Mouse (Mus musculus) embryonic stem cell, embryonic (primary cell): ENCODE results near the gene Dnajb1.

Experiments used
- CTCF ChIA-PET, 4 experiments: fragments of 300-600 bp in 2 of 4; fragments of 350-600 bp in 2 of 4; sonication (Branson Sonifier 250); formaldehyde crosslinking; loops; one replicate each; lab custom pipeline; 2022; ENCODE audit warnings: inconsistent platforms in 2 of 4; lab: Charles Lee
- POLR2A ChIA-PET, 4 experiments: fragments of 300-600 bp in 2 of 4; fragments of 350-600 bp in 2 of 4; sonication (Branson Sonifier 250); formaldehyde crosslinking; loops; one replicate each; lab custom pipeline; 2022; ENCODE audit warnings: antibody characterized with exemption in 4 of 4, inconsistent platforms in 1 of 4; lab: Charles Lee

The Dnajb1 gene

DNA sequence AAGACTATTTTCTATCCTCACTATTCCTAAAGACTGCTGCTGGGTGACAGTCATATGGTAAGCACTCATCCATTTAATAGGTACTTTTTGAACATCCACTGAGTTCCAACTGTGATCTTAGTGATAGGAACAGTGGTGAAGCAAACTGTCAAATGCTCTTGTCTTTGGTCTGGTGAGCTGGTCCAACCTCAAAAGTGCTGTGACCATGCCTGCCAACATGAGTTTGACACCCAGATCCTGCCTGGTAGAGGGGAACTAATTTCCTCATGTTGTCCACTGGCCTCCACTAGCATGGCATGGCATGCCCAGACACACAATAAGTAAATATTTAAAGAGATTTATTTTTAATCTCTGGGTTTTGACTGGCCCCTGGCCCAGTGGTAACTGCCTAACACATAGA lies 8.6 kb downstream of the Dnajb1 start:
- POLR2A ChIA-PET: interaction anchor here in 2 of 4 experiments (2.1 to 4.6 kb wide), 4 partner anchors 8 to 14 kb away, joined by 5 to 32 read pairs (median 12); partner anchors contain the start of genes Dnajb1 (in 2 of the 2) and Tecr (in 2 of the 2)
- CTCF ChIA-PET: interaction anchor here in 2 of 4 experiments (0.6 to 1.0 kb wide), 2 partner anchors 8 to 192 kb away, joined by 3 to 6 read pairs; no protein-coding TSS in a partner anchor

DNA sequence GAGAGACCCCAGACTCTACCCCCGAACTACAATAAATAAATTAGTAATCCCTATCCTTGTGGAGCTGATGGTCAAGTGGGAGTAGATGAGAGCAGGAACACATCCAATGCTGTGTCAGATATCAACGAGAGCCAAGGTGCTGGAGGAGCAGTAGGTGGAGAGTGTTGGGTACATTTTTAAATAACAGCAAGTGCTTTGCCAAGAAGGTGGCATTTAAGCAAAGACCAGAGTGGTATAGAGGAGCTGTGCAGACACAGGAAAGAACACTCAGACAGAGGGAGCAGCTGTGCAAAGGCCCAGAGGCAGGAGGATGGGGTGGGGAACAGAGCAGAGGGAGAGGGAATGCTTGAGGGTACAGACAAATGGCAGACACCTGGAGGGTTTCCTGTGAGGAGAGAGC lies 9.1 kb downstream of the Dnajb1 start:
- CTCF ChIA-PET: no interaction called here

DNA sequence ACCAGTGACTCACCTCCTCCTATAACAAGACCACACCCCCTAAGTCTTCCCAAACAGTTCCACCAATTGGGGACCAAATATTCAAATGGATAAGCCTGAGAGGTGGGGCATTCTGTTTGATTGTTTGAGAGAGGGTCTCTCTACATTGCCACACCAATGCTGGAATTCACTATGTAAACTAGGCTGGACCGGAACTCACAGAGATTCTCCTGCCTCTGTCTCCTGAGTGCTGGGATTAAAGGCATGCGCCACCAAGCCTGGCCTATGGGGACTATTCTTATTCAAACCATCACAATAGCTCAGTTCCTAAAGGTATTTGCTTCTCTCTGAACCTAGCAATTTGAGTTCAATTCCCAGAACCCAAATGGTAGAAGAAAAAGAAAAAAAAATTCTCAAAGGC lies 10.6 kb downstream of the Dnajb1 start:
- POLR2A ChIA-PET: interaction anchor here in 3 of 4 experiments (1.0 to 4.6 kb wide), 7 partner anchors 10 to 20 kb away, joined by 3 to 32 read pairs (median 5); partner anchors contain the start of genes Dnajb1 (in 2 of the 3) and Tecr (in 2 of the 3)
- CTCF ChIA-PET: interaction anchor here in 2 of 4 experiments (0.6 to 1.0 kb wide), 3 partner anchors 20 to 921 kb away, joined by 3 to 5 read pairs (median 3); no protein-coding TSS in a partner anchor

More for the DNA sequence above, 9.1 kb downstream of the Dnajb1 start:
- POLR2A ChIA-PET: interaction anchor here in 2 of 4 experiments (2.5 to 4.6 kb wide), 3 partner anchors 9 to 12 kb away, joined by 9 to 32 read pairs (median 15); partner anchors contain the start of genes Dnajb1 (in 2 of the 2) and Tecr (in 2 of the 2)

DNA sequence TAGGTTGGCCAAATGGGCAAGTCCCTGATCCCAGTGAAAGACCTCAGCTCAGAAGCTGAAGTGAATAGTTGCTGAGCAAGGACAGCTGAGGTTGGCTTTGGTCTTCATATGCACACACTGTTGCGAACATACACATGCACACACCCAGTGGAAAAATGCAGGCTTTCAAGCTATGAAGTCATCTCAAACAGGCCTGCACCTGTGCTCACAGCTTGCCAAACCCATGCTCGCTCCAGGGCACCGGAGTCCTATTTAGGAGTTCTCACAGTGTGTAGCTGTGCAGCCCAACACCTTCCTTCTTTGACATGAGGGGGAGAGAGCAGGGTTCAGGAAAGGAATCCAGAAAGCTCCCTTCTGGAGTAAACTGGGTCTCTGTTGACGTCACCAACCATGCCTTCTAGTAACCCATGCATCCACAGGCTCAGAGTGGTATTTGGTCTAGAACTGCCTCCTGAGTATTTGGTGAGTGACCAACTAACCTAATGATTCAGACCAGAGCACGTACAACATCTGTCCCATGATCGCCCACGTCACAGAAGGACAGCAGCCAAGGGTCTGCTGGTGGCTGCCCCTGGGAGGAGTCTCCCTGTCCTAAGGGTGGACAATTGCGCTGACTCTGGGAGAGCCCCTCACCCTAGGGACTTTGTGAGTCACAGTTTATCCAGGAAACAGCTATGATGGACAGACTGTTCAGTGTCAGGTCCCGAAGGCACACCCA lies 11.7 kb downstream of the Dnajb1 start:
- CTCF ChIA-PET: interaction anchor here in 1 of 4 experiments (1.3 kb wide), 1 partner anchor 42 kb away, joined by 3 read pairs; no protein-coding TSS in a partner anchor
- POLR2A ChIA-PET: interaction anchor here (0.7 to 4.6 kb wide), 7 partner anchors 10 to 25 kb away, joined by 3 to 32 read pairs (median 5); partner anchors contain the start of genes Dnajb1 (in 2 of the 4) and Tecr (in 2 of the 4)

DNA sequence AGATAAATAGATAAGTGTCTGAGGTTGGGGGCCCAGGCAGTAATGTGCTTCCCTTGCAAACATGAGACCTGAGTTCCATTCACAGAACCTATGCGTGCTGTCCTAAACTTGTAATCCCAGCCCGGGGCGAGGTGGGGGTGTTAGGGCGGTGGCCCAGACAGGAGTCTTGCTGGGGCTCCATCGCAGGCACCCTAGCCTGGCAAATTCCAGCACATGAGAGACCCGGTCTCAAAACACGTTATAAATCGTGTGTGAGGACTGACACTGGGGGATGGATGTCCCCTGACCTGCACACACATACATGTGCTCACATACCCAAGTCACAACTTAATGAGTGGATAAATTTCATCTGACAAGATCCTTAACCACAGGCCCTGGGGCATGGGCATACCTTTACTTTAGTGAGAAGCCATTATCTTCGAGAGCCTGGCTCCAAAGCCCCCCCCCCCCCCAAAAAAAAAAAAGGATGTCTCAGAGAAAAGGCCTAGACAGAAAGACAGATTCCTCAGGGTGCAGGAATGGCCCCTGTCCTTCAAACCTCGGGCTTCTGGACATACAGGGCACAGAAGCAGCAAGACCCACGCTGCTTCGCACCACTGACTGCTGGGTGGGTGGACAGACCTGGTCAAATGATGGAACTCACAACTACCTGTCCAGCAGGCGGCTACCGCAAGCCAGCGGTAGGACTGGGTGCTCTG lies 13.8 kb downstream of the Dnajb1 start:
- ChIA-PET CTCF (interaction anchor here in 3 of 4 experiments (0.6 to 3.4 kb wide), 32 partner anchors 9 to 333 kb away, joined by 3 to 28 read pairs (median 4); partner anchors contain the start of genes Dnajb1 (in 2 of the 3), Gipc1 (in 2 of the 3), Tecr (in 2 of the 3) and Asf1b (in 1 of the 3)), POLR2A (interaction anchor here in 3 of 4 experiments (0.9 to 3.4 kb wide), 13 partner anchors 8 to 41 kb away, joined by 4 to 28 read pairs (median 5); partner anchors contain the start of genes Dnajb1 (in 2 of the 3), Tecr (in 2 of the 3) and Gipc1 (in 1 of the 3))

DNA sequence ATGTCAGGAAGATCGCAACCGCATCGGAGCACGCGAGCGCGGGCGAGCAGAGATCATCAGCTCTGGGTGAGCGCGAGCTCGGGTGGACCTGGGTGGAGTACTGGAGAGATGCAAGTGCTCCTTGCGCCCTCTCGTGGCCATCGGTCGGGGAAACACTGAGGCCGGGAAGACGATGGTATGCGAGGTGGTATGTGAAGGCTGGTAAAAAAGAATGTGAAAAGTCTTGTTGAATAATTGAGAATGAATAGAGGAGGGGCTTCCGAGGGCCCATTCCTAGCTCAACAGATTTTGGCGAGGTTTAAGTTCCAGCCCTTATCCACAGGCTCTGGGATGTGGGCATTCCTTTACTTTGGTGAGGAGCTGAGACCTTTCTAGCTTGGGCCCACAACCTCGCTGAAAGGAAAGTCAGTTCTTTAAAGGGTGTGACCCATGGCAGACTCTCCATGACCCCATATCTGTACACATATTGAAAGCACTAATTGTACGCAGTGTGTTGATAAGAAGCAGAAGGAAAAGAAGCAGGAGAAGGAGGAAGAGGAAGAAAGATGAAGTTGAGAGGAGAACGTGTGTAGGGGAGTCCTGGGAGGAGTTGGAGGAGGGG lies 14.5 kb downstream of the Dnajb1 start:
- CTCF ChIA-PET: interaction anchor here (0.6 to 3.4 kb wide), 40 partner anchors 9 to 585 kb away, joined by 3 to 28 read pairs (median 4); partner anchors contain the start of genes Dnajb1 (in 2 of the 4), Gipc1 (in 2 of the 4), Tecr (in 2 of the 4) and Asf1b (in 1 of the 4)
- POLR2A ChIA-PET: interaction anchor here in 3 of 4 experiments (0.8 to 3.4 kb wide), 15 partner anchors 9 to 72 kb away, joined by 3 to 28 read pairs (median 5); partner anchors contain the start of genes Dnajb1 (in 2 of the 3), Tecr (in 2 of the 3) and Gipc1 (in 1 of the 3)

DNA sequence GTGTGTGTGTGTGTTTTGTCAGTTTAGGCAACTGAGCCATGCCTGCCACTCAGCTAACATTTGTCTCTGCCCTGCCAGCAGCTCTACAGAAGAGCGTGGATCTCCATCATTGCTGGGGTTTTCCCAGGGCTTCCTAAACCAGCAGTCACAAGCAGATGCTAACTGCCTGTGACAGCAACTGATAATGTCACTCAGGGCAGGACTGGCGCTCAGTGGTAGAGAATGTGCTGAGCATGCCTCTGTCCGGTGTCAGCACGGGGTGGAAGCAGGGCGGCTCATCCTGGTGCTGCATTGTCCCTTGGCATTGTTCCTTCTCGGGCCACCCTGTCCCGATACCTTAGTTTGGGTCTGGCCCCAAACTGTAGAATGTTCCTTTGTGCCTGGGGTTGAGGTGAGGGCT lies 15.6 kb downstream of the Dnajb1 start:
- ChIA-PET CTCF (interaction anchor here (0.9 to 3.4 kb wide), 10 partner anchors 16 to 584 kb away, joined by 3 to 28 read pairs (median 7); partner anchors contain the start of genes Dnajb1 (in 2 of the 4), Tecr (in 2 of the 4), Asf1b (in 1 of the 4) and Gm10644 (in 1 of the 4)), POLR2A (interaction anchor here in 2 of 4 experiments (0.8 to 3.4 kb wide), 11 partner anchors 10 to 154 kb away, joined by 3 to 28 read pairs (median 5); partner anchors contain the start of genes Dnajb1 (in 2 of the 2), Tecr (in 2 of the 2) and Gipc1 (in 1 of the 2))

DNA sequence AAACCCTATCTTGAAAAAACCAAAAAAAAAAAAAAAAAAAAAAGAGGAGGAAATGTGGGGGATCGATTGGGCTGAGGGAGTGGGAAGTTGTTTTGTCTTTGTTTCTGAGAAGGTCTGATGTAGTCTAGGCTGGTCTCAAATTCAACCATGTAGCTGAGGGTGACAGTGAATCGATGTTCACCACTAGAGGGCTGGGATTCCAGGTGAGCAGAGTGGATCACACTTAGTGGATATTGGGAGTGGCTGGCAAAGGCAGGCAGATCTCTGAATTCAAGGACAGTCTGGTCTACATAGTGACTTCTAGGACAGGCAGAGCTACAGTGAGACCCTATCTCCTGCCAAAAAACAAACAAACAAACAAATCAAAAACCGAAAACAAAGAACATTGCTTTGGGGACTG lies 16.7 kb downstream of the Dnajb1 start:
- ChIA-PET POLR2A (interaction anchor here in 3 of 4 experiments (0.7 to 3.4 kb wide), 5 partner anchors 12 to 39 kb away, joined by 3 to 28 read pairs (median 4); partner anchors contain the start of genes Dnajb1 (in 1 of the 3) and Tecr (in 1 of the 3)), CTCF (interaction anchor here in 3 of 4 experiments (0.7 to 3.4 kb wide), 22 partner anchors 9 to 1523 kb away, joined by 3 to 28 read pairs (median 3); partner anchors contain the start of genes Dnajb1 (in 2 of the 3) and Tecr (in 2 of the 3))

DNA sequence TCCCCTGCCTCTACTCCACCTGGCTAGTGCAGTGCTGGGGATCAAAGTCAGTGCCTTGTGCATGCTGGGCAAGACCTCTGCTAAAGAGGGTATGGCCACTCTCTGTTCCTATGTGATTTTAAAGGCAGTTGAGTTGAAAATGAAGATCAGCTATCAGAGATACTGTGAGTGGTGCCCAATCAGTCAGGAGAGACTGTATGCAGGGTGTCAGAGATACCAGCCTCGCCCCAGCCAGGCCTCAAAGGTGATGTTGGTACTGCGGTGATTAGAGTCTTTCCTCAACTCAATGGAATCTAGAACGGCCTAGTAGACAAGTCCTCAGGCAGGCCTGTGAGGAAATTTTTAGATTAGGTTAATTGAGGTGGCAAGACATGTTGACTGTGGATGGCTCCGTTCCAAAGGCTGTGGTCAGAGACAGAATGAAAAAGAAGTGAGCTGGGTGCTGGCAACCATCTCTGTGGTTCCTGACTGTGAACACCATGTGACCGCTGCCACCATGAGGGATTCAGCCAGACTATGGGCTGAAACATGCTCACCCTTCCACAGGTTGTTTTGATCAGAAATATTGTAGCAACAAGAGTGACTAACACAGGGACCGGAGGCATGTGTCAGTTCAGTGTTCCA lies 17.8 kb downstream of the Dnajb1 start:
- ChIA-PET POLR2A (interaction anchor here in 1 of 4 experiments (2.0 kb wide), 1 partner anchor 36 kb away, joined by 4 read pairs; no protein-coding TSS in a partner anchor), CTCF (interaction anchor here in 1 of 4 experiments (1.5 kb wide), 1 partner anchor 28 kb away, joined by 3 read pairs; no protein-coding TSS in a partner anchor)

DNA sequence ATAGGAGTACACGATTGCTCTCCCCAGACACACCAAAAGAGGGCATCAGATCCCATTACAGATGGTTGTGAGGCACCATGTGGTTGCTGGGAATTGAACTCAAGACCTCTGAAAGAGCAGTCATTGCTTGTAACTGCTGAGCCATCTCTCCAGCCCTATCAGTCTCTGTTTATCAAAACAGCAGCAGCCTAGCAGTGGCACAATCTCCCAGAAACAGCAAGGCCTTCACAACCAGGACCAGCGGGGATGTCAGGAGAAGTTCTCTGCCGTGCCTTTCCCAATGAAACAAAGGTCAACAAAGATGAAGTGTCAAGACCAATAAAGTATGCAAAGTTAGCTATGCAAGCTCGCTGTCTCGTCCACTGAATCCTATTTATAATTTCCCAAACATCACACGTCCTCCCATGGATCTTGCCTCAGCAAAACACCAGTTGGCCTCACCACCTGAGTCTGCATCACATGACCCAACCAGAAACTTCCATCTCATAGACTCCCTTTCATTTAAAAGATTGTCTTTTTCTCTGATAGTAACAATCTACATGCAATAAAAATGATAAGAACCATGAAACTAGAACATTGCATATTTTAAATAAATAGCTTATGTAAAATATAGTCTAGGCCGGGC lies 24.2 kb downstream of the Dnajb1 start:
- ChIA-PET POLR2A (interaction anchor here in 1 of 4 experiments (1.8 kb wide), 1 partner anchor 10 kb away, joined by 4 read pairs; no protein-coding TSS in a partner anchor), CTCF (interaction anchor here in 1 of 4 experiments (1.1 kb wide), 1 partner anchor 10 kb away, joined by 4 read pairs; no protein-coding TSS in a partner anchor)

DNA sequence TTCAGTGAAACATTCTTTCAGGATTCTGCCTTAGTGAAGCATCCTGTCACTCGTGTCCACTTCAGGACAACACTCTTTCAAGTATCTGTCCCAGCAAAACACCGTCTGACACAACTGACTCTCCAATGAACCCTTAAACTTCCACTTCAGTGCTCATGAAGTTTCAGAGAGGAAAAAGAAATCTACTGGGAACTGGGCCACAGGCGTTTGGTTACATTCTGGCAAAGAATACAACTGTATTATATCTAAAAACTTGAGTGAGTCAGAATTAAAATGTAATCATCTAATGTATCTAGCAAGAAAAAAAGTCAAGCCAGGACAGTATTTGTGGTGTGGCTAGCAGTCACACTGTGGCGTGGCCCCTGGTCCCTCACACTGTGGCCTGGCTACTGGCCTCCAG lies 30.9 kb downstream of the Dnajb1 start:
- CTCF ChIA-PET: interaction anchor here in 1 of 4 experiments (0.8 kb wide), 1 partner anchor 17 kb away, joined by 3 read pairs; no protein-coding TSS in a partner anchor
- POLR2A ChIA-PET: no interaction called here

DNA sequence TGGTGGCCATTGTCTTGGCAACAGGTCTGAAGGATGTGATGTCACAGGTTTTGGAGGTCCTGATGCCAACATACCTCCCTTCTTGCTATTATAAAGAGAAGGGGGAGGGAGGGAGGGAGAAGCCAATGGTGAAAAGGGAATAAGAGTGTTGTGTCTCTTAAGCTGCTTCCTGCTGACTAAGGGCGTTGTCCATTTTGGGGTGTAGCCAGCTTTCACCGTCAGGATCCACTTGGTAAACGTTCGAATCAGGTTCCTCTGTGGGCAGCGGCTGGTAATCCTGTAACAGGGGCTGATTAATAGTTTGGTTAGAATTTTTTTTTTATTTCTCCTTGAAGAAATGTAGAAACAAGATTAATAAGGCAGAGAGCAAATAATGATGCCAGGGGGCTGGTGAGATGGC lies 31.7 kb downstream of the Dnajb1 start:
- ChIA-PET CTCF (interaction anchor here in 1 of 4 experiments (1.2 kb wide), 1 partner anchor 23 kb away, joined by 3 read pairs; no protein-coding TSS in a partner anchor), POLR2A (interaction anchor here in 1 of 4 experiments (0.6 kb wide), 1 partner anchor 24 kb away, joined by 6 read pairs; no protein-coding TSS in a partner anchor)

DNA sequence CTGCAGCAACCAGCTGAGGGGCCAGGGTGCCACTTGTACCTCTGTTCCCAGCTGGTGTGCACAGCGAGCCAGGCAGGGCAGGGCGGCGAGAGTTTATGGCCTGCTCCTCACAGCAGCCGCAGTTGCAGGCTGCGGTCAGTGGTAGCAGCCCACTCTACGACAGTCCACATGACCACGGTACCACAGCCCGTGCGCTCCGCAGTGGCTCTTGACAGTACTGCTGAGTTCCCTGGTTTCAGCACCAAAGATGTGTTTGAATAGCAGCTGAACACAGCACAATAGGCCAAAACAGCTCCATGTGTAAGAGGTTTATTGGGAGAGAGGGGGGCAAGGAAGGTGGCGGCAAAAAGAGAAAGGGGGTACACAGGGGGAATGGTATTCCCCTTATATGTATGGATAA lies 39.5 kb downstream of the Dnajb1 start:
- ChIA-PET CTCF (interaction anchor here in 2 of 4 experiments (1.1 to 2.4 kb wide), 3 partner anchors 10 to 15 kb away, joined by 4 to 9 read pairs (median 5); no protein-coding TSS in a partner anchor), POLR2A (interaction anchor here in 3 of 4 experiments (0.6 to 1.2 kb wide), 6 partner anchors 9 to 392 kb away, joined by 3 to 4 read pairs (median 3); partner anchors contain the start of gene Pkn1 (in 1 of the 3))

DNA sequence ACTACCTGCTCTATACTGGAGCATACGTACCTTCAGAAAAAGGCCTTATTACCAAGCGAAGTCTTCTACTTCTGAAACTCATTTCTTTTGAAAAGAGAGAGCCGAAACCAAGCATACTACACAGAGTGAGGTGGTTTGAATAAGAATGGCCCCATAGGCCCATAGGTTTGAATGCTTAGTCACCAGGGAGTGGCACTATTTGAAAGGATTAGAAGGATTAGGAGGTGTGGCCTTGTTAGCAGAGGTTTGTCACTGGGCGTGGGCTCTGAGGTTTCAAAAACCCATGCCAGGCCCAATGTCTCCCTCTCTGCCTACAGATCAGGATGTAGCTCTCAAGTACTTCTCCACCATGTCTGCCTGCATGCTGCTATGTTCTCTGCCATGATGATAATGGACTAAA lies 40.0 kb downstream of the Dnajb1 start:
- CTCF ChIA-PET: interaction anchor here in 2 of 4 experiments (1.7 to 2.4 kb wide), 2 partner anchors 10 to 14 kb away, joined by 4 to 9 read pairs; no protein-coding TSS in a partner anchor
- POLR2A ChIA-PET: interaction anchor here in 3 of 4 experiments (0.6 to 1.3 kb wide), 5 partner anchors 9 to 229 kb away, joined by 3 to 6 read pairs (median 3); partner anchors contain the start of gene Pkn1 (in 1 of the 3)

DNA sequence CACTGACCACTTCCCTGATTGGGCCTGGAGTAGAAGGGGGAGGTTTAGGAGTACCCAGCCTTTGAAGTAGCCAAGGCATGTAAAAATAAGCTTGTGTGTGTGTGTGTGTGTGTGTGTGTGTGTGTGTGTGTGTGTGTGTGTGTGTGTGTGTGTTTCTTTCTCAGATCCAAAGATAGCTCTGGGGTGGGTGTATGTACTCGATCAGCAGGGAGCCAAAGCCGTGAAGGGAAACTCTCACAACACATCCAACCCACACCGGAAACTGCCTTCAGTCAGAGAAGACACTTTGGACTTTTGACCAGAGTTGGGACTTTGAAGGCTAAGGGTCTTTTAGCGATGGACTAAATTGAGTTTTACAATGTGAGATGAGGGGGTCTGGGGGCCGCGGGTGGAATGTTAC lies 41.7 kb downstream of the Dnajb1 start:
- ChIA-PET POLR2A (interaction anchor here in 1 of 4 experiments (0.8 to 1.1 kb wide), 2 partner anchors 19 to 42 kb away, joined by 3 to 4 read pairs; partner anchors contain the start of genes Dnajb1 and Tecr), CTCF (interaction anchor here in 1 of 4 experiments (0.6 kb wide), 1 partner anchor 244 kb away, joined by 5 read pairs; no protein-coding TSS in a partner anchor)
